Mouse (Mus musculus): ENCODE data around the gene Scarb2.

- TF ChIP-seq CTCF (IDR thresholded peaks at IDR 0.05; ENCODE audit: low read depth, low read length): no peak
- no peak for TF ChIP-seq EP300 (IDR thresholded peaks at IDR 0.05; ENCODE audit: insufficient read depth, low read depth, low read length)
- TF ChIP-seq POLR2A (IDR thresholded peaks at IDR 0.05; ENCODE audit: insufficient read depth, low read length): no peak
Measured at GRCm38 (mm10) chr5:92508853-92509252, 2.2 kb upstream of the Scarb2 start.

All from ES-Bruce4 (cell line).